Mouse (Mus musculus) kidney, adult 8-10 months (tissue): ENCODE measurements around the gene Prdm1.

Experiments used
- DNase-seq, 2 experiments: peaks; one replicate each; pipeline ENCODE4 v3.0.0; 2022

The Prdm1 gene

DNA sequence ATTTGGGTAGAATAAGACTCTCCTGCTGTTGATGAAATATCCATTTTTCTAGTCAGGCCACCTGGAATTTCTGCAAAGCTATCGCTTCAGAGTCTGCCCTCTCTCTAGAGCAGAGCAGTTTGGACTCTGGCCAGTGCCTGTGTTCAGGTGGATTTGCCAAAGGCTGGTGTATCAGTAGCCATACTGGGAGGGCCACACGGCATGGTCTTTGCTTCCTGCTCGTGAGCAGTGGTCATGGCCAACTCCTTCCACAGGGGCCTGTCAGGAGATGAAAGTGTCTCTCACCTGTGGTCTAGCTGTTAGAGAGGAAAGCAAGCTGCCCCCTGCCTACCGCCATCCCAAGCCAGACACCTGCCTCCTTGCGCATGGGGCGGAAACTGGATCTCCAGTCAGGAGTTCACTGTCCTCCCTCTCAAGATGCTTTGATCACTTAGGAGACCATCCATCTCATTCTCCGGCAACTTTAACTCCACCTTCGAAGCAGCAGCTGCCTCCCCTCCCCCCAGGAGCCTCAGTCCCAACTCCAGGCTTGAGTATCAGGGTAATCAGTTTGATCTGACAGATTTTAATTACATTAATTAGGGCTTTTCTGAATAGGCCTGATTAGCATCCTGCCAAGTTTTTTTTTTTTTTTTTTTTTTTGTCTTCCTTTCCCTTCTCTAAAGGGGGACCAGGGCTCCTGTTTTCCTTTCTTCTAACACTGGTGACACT lies 35.3 kb downstream of the Prdm1 start:
- peak; percentile 37 to 50 for DNase-seq

DNA sequence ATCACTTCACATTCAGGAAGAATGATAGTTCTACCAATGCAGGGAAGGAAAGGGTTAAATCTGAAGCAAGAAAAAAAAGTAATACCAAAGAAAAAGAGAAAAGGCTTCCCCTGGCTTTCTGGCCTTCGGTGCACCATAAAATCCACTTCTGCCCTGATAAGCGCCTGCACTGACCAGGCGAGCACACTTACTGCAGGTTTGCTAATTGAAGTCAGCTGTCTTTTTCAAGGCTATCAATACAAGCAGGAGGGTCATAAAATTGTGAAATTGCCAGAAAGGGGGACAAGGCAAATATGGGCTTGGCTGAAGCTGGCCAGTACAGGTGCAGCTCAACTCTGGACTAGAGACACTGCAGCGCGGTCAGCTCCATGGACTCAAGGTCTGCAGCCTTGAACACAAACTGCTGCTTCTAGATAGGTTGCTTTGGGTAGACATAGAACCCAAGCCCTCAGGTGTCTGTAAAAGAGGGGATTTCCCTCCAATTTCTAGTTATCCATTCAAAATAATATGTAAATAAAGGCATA lies 37.3 kb downstream of the Prdm1 start:
- DNase-seq, result no peak

DNA sequence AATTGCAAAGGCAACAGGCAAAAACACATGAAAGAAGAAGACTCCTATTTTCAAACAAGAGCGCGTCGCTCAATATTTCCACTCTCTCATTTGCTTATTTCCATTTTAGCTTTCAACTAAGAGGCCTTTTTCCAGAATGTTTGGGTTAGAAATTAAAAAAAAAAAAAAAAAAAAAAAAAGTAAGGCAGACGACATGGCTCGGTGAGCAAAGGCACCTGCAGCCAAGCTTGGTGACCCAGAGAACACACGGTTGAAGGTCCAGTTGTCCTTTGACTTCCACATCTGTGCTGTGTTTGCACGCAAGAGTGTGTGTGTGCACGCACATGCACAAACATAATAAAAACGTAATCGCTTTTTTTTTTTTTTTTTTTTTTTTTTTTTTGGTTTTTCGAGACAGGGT lies 41.2 kb downstream of the Prdm1 start:
- DNase-seq, result peak; percentile 39 to 52

- no peak for DNase-seq
Observed at GRCm38 (mm10) chr10:44484077-44484476, 44.2 kb downstream of the Prdm1 start.

- no peak for DNase-seq
Observed at GRCm38 (mm10) chr10:44483116-44483515, 45.2 kb downstream of the Prdm1 start.

- peak; percentile 91 to 94 for DNase-seq
Observed at GRCm38 (mm10) chr10:44481379-44481778, 46.9 kb downstream of the Prdm1 start.

DNA sequence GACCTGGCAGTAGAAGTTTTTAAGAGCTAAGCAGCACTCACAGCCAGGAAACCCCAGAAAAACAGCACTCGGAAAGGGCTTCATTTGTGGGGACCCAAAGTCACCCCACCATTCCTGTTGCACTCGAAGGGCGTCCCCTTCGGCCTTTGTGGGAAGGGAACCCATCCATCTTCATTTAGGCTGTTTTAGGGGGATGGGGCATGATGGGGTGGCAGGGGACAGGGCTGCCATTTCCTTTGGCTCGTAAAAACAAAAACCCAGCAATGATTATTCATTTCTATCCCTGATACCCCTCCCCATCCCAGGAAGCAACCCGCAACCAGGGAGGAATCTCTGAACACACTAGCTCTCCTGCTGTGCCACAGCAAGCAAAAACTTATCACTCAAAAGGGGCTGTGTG lies 49.0 kb downstream of the Prdm1 start:
- DNase-seq, result no peak

DNA sequence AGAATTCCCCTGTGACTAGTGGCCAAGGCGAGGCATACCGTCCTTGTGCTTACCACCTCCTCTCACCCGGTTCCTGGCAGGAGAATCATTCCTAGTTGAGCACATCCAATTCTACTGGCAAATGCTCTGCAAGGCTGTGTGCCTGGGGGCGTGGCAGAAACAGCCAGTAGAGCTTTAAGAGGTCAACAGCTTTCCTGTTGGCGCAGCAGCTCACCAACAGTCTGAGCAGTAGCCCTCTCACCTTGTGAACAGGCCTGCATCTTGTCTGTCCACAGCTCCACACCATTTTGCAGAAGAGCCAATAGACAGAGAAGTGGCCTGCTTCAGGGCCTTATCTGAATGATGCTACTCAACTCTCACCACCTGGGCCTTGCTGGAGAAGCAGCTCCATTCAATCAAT lies 50.2 kb downstream of the Prdm1 start:
- DNase-seq, result peak; percentile 55 to 58

- no peak for DNase-seq
Observed at GRCm38 (mm10) chr10:44477240-44477639, 51.1 kb downstream of the Prdm1 start.

DNA sequence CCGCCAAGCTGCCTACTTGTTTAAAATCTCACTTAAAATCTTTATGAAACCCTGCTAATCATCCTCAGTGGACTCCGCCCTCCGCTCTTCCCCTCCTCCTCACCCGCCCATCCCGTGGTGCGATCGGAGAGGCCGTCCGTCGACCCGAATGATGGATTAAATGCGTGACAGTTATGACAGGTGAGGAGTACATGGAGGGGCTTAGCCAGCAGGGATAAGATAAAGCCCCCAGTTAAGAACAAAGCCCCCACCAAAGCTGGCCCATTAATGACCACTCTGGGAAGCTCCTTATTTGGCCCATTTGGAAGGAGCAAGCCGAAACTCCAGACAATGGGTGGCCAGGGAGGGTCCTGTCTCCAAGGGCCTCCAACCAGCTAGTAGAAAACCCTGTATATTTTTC lies 51.8 kb downstream of the Prdm1 start:
- DNase-seq, result no peak

GRCm38 (mm10) chr10:44475376-44475775 lies 52.9 kb downstream of the Prdm1 start:
- no peak for DNase-seq

GRCm38 (mm10) chr10:44474256-44474655 lies 54.0 kb downstream of the Prdm1 start:
- peak; percentile 58 to 65 for DNase-seq

GRCm38 (mm10) chr10:44465618-44466017 lies 62.7 kb downstream of the Prdm1 start:
- no peak for DNase-seq

GRCm38 (mm10) chr10:44464563-44464962 lies 63.7 kb downstream of the Prdm1 start:
- no peak for DNase-seq

- DNase-seq, result no peak
Observed at GRCm38 (mm10) chr10:44463856-44464255, 64.4 kb downstream of the Prdm1 start.

DNA sequence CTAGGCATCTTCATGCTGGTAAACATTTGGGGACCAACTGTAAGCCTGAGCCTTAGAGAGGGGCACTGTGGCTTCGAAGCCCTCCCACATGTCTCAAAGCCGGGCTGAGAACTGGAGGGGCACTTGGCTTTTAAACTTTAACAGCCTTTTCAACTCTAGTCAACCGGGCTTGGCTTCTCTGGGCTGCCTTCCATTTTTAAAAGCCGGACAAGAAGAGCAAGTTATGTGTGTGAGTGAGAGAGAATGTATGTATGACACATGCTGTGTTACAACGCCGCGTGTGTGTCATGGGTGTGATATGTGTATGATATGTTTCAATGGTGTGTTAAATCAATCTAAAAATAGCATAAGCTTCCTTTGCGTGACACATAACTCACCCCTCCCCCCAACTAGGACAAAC lies 66.0 kb downstream of the Prdm1 start:
- DNase-seq, result no peak

DNA sequence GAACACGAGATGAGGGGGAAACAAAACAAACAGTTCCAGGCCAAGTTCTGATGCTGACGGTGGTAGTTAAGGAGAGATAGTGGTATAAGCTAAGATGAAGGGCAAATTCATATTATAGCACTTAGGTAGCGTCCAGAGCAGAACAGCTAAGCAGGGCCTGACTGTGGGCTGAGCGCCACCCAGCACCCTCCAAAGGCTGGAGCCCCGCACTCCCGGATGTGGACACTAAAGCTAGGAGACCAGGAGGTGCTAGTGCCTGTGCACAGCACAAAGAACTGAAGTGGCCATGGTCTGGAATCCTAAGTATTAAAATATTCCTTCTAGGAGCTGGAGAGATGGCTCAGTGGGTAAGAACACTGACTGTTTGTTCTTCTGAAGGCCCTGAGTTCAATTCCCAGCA lies 67.2 kb downstream of the Prdm1 start:
- DNase-seq, result no peak

DNA sequence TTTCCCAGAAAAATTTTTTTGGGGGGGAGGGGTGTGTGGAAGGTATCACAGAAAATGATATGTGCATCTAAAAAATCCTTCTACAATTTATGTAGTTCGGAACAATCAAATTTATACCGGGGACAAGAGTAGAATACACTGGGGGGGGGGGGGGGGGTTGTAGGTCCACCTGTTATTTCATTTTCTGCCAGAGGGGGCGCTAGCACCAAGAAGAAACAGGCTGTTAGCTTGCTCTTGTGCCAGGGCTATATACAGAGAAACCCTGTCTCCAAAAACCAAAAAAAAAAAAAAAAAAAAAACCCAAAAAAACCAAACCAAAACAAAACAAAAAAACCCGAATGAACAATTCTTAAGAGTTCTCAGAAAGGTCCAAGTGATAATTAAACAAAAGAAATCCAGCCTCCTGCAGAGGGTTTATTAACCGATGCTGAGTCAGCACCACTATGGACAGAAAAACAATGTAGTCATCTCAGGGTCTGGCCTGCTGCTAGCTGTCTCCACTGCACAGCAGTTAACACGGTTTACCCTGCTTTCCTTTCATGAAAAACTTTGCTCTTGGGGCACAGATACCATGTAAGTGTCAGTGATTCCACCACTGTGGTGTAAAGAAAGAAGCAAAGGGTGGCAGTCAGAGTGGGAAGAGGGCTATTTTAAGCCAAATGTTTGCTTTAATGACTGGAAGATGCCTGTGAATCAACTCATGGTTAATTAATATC lies 68.0 kb downstream of the Prdm1 start:
- DNase-seq, result peak in 1 of 2 experiments; percentile 64

DNA sequence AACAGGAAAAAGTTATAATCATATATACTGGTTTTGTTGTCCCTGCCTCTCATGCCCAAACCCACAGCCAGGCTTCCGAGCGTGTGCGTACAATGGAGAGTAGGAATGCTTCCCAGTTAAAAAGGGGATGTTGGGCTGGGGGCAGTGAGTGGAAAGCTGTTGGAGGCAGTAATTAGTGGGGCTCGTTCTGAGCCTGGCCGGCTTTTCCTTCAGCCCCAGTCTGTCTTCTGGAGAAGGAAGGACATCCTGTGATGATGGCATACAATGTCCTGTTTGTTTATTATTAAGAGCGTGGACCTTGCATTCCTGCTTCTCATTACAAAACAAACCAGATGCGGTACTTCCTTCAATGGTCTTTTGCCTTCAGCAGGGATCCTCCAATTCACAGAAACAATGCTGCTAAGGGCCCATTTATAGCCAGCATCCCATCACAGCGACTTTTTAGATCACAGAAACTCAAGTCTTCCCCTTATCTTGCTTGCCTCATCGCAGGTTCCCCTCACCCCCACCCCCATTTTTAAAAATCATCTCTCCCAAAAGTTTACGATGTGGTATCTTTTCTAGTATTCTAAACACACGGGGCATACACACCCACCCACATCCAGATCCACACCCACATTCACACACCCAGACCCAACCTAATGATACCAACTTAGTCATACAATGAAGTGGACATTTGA lies 68.8 kb downstream of the Prdm1 start:
- no peak for DNase-seq

- DNase-seq, result peak; percentile 40 to 58
Observed at GRCm38 (mm10) chr10:44458534-44459315, 69.6 kb downstream of the Prdm1 start.

GRCm38 (mm10) chr10:44457791-44458533 lies 70.3 kb downstream of the Prdm1 start:
- no peak for DNase-seq
